Mouse (Mus musculus) ES-Bruce4 (cell line): ENCODE data around the gene Stfa2.
"Not testable (repeated sequence)": the region's sequence is repeated elsewhere in the genome, so short reads cannot be mapped to it uniquely, and the experiment has no call there.

Source experiments
- CTCF ChIP-seq: IDR thresholded peaks from one replicate; pipeline ENCODE4 v1.8.1; 2011; ENCODE audit warnings: low read depth, low read length
- POLR2A ChIP-seq: IDR thresholded peaks from one replicate; pipeline ENCODE4 v1.8.1; 2011; ENCODE audit warnings: low read length; ENCODE audit not compliant: insufficient read depth

GRCm38 (mm10) chr16:36420979-36421378 is 12.7 kb upstream of the Stfa2 start:
- TF ChIP-seq POLR2A, CTCF: not testable (repeated sequence)
